Mouse (Mus musculus): ENCODE measurements at regions not wholly inside any gene's neighbourhood (a gene's known extent, or its start where the extent isn't known, plus 50 kb on each side); places are given as distances from the start of the nearest gene placed in this dataset.

DNA sequence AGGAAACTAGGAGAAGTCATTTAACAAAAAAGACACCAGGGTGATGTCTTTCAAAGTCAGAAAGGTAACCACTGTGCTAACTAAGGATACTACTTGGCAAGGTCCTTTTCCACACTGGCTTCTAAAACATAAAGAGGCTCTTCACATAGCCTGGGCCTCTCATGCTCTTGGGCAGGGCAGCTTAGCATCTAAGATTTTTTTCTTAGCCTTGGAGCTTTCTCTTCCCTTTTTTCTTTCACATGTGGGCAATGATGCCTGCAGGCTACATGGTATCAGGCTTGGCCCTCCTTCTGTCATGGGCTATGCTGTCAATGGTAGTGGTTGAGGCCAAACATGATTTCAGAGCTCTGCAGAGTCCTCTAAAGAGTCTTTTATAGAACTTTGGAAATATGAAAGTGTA lies 60.6 kb downstream of the Serpinb6d start:
- no peak for DNase-seq (ENCODE audit: low read depth, low spot score)

DNA sequence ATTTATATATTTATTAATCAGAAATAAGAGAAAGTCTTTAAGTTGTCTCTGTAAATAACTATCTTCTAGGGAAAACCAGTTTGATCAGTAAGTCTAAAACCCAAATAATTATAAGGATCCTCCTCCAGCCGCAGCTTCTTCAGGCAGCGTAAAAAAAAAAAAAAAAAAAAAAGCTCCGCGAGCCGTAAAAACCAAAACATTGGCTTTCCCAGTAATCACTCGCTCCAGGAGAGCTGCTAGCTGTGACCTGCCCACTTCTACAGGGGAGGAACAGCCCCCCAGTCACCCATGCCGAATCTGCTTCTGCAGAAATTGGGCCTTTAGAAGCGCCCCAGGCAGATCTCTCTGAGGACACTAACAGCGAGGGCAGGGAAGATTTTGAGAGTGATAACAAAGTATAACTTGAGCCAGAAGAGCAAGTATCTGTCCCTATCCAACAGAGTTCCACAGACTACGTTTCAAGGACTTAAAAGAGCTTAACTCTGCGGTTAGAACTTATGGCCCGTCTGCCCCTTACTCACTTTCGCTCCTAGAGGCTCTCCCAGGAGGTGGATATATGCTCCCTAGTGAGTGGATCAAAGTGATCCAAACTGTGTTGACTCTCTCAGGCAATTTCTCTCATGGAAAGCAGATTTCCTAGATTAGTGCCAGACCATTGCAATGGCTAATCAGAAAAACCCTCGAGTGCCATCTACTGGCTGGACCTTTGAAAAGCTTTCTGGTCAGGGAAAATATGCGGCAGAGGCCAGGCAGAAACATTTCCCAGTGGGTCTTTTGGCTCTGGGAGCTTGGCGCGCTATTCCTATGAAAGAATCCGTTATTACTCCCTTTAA lies 80.7 kb downstream of the Serpinb6e start:
- DNase-seq (ENCODE audit: low read depth, low spot score) = peak; percentile 70

- DNase-seq (ENCODE audit: low read depth, low spot score) = no peak
Observed at GRCm38 (mm10) chr13:33763295-33763916, 79.8 kb downstream of the Serpinb6e start.
